Mouse (Mus musculus) erythroblast, embryonic 14.5 days (primary cell): ENCODE data around the gene Shpk.

Source experiments
- GATA1 ChIP-seq: IDR thresholded peaks from 2 replicates; pipeline ENCODE4 v1.6.1; 2012; ENCODE audit warnings: low read length, inconsistent platforms, mixed read lengths
- TAL1 ChIP-seq: IDR thresholded peaks from 3 replicates; pipeline ENCODE4 v1.6.1; 2012; ENCODE audit warnings: low read length, inconsistent platforms, mixed read lengths

- no peak for TF ChIP-seq TAL1
- no peak for TF ChIP-seq GATA1
These were observed 68.0 kb downstream of the Shpk start, which contains the start of gene Trpv3 for GRCm38 (mm10) chr11:73267267-73267666.
